Mouse (Mus musculus): ENCODE results near the gene Cspg4.

Cspg4 gene

DNA sequence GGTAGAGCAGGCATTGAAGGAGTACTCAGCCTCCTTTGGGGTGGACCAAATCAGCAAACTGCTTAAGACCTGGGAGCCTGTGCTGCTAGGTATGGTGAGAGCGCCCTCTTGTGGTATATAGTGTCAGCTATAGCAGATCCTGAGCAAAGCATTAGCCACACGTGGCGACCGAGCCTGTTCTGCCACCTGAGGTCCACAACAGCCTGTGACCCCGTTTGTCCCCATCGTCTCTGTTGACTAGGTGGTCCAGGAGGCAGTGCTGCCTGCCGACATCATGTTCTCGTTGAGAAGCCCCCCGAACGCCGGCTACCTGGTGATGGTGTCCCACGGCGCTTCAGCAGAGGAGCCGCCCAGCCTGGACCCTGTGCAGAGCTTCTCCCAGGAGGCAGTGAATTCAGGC, 25.0 kb downstream of the Cspg4 start:
- TF ChIP-seq CTCF (conservative IDR thresholded peaks at IDR 0.05; ENCODE audit: low read length) (peak; percentile 68), NANOG (IDR thresholded peaks at IDR 0.05; ENCODE audit: borderline replicate concordance, low read length) (no peak), POU5F1 (IDR thresholded peaks at IDR 0.05; ENCODE audit: borderline replicate concordance, low read length) (no peak)
- Histone ChIP-seq H3K27me3 (ENCODE audit: insufficient read depth, low read length) (peaks cover 60% of the 10 kb centered on the region), H3K36me3 (ENCODE audit: insufficient read depth, low read length) (no peaks in the 10 kb centered on the region), H3K4me1 (replicated peaks; ENCODE audit: low read depth, low read length) (peaks cover 48% of the 10 kb centered on the region), H3K4me3 (replicated peaks; ENCODE audit: low read length) (peak overlapping the region; percentile 74), H3K9me3 (ENCODE audit: low read length) (no peaks in the 10 kb centered on the region)

GRCm38 (mm10) chr9:56890522-56891250, 25.9 kb downstream of the Cspg4 start:
- TF ChIP-seq POU5F1 (IDR thresholded peaks at IDR 0.05; ENCODE audit: borderline replicate concordance, low read length) (no peak), NANOG (IDR thresholded peaks at IDR 0.05; ENCODE audit: borderline replicate concordance, low read length) (no peak), CTCF (conservative IDR thresholded peaks at IDR 0.05; ENCODE audit: low read length) (no peak; the same call in 1 of the 2 replicates)
- H3K4me3 ChIP-seq (replicated peaks; ENCODE audit: low read length), result peak overlapping the region; percentile 74; the same call in 1 of the 2 replicates
- H3K27me3 ChIP-seq (ENCODE audit: insufficient read depth, low read length), result peaks cover 61% of the 10 kb centered on the region
- H3K36me3 ChIP-seq (ENCODE audit: insufficient read depth, low read length), result no peaks in the 10 kb centered on the region
- H3K4me1 ChIP-seq (replicated peaks; ENCODE audit: low read depth, low read length), result peaks cover 44% of the 10 kb centered on the region
- H3K9me3 ChIP-seq (ENCODE audit: low read length), result no peaks in the 10 kb centered on the region

DNA sequence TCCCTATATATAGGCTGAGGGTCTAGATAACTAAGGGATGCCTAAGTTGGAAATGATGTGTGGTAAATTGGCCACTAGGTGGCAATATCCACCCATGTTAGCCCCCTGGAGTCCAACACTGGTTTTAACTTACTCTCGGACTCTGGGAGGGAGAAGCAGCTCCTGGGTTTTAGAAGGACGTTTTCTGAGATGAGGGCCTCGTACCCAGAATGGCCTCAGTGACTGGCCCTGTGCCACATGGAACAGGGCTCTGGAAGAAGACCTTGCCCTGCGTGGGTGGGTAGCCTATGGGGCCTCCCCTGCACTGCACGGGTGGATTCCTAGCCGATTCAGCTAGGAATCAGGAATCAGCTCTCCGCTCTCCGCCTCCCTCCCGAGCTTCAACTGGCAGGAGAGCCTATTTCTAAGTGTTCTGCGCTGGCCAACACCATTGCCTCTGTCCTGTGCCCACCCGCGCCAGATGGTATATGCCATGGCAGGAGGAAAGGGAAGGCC, 26.7 kb downstream of the Cspg4 start:
- Histone ChIP-seq H3K4me1 (replicated peaks; ENCODE audit: low read depth, low read length) (peaks cover 43% of the 10 kb centered on the region), H3K4me3 (replicated peaks; ENCODE audit: low read length) (peak overlapping the region; percentile 66), H3K9me3 (ENCODE audit: low read length) (no peaks in the 10 kb centered on the region), H3K27me3 (ENCODE audit: insufficient read depth, low read length) (peaks cover 67% of the 10 kb centered on the region), H3K36me3 (ENCODE audit: insufficient read depth, low read length) (no peaks in the 10 kb centered on the region)
- peak; percentile 66 for TF ChIP-seq CTCF (conservative IDR thresholded peaks at IDR 0.05; ENCODE audit: low read length)
- no peak for TF ChIP-seq POU5F1 (IDR thresholded peaks at IDR 0.05; ENCODE audit: borderline replicate concordance, low read length)

- peaks cover 72% of the 10 kb centered on the region for H3K27me3 ChIP-seq (ENCODE audit: insufficient read depth, low read length)
- TF ChIP-seq POU5F1 (IDR thresholded peaks at IDR 0.05; ENCODE audit: borderline replicate concordance, low read length) (no peak), CTCF (conservative IDR thresholded peaks at IDR 0.05; ENCODE audit: low read length) (no peak), NANOG (IDR thresholded peaks at IDR 0.05; ENCODE audit: borderline replicate concordance, low read length) (no peak)
- H3K9me3 ChIP-seq (ENCODE audit: low read length), result no peaks in the 10 kb centered on the region
- peak overlapping the region; percentile 66 for H3K4me3 ChIP-seq (replicated peaks; ENCODE audit: low read length)
- no peaks in the 10 kb centered on the region for H3K36me3 ChIP-seq (ENCODE audit: insufficient read depth, low read length)
- H3K4me1 ChIP-seq (replicated peaks; ENCODE audit: low read depth, low read length), result peaks cover 44% of the 10 kb centered on the region
Measured at GRCm38 (mm10) chr9:56892111-56892510, 27.3 kb downstream of the Cspg4 start.

GRCm38 (mm10) chr9:56893313-56893712, 28.5 kb downstream of the Cspg4 start:
- peak overlapping the region; percentile 20; the same call in 1 of the 2 replicates for H3K4me3 ChIP-seq (replicated peaks; ENCODE audit: low read length)
- H3K4me1 ChIP-seq (replicated peaks; ENCODE audit: low read depth, low read length), result peaks cover 56% of the 10 kb centered on the region
- no peaks in the 10 kb centered on the region for H3K36me3 ChIP-seq (ENCODE audit: insufficient read depth, low read length)
- TF ChIP-seq CTCF (conservative IDR thresholded peaks at IDR 0.05; ENCODE audit: low read length), result no peak
- no peaks in the 10 kb centered on the region for H3K9me3 ChIP-seq (ENCODE audit: low read length)
- H3K27me3 ChIP-seq (ENCODE audit: insufficient read depth, low read length), result peaks cover 66% of the 10 kb centered on the region

GRCm38 (mm10) chr9:56894006-56894405, 29.2 kb downstream of the Cspg4 start:
- Histone ChIP-seq H3K36me3 (ENCODE audit: insufficient read depth, low read length) (no peaks in the 10 kb centered on the region), H3K4me3 (replicated peaks; ENCODE audit: low read length) (no peak overlapping the region), H3K4me1 (replicated peaks; ENCODE audit: low read depth, low read length) (peaks cover 58% of the 10 kb centered on the region), H3K9me3 (ENCODE audit: low read length) (no peaks in the 10 kb centered on the region), H3K27me3 (ENCODE audit: insufficient read depth, low read length) (peaks cover 65% of the 10 kb centered on the region)
- no peak for TF ChIP-seq NANOG (IDR thresholded peaks at IDR 0.05; ENCODE audit: borderline replicate concordance, low read length)
- no peak for TF ChIP-seq POU5F1 (IDR thresholded peaks at IDR 0.05; ENCODE audit: borderline replicate concordance, low read length)
- no peak for TF ChIP-seq CTCF (conservative IDR thresholded peaks at IDR 0.05; ENCODE audit: low read length)

GRCm38 (mm10) chr9:56896779-56897178, 31.9 kb downstream of the Cspg4 start:
- H3K9me3 ChIP-seq (ENCODE audit: low read length), result no peaks in the 10 kb centered on the region
- peaks cover 58% of the 10 kb centered on the region for H3K27me3 ChIP-seq (ENCODE audit: insufficient read depth, low read length)
- H3K4me1 ChIP-seq (replicated peaks; ENCODE audit: low read depth, low read length), result peaks cover 75% of the 10 kb centered on the region
- TF ChIP-seq CTCF (conservative IDR thresholded peaks at IDR 0.05; ENCODE audit: low read length) (no peak), POU5F1 (IDR thresholded peaks at IDR 0.05; ENCODE audit: borderline replicate concordance, low read length) (no peak)
- H3K36me3 ChIP-seq (ENCODE audit: insufficient read depth, low read length), result no peaks in the 10 kb centered on the region
- peak overlapping the region; percentile 39 for H3K4me3 ChIP-seq (replicated peaks; ENCODE audit: low read length)

DNA sequence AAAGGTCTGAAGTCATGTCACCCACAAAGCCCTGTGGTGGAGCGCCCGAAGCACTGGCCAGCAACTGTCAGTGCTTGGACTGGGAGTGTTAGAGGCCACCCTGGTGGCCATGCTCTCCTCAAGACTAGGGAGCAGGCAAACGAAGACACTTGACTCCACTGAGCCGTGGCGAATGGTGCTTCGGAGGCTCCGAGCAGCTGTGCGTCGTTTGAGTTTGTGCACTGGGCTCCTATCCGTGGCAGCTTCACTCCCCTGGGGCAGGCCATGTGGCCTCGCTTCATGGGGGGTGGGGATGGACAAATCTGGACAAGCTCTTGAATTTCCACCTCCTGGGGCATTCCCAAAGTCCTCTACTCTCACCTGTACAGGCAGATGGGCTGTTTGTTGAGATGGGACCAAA, 34.6 kb downstream of the Cspg4 start:
- H3K27me3 ChIP-seq (ENCODE audit: insufficient read depth, low read length), result peaks cover 34% of the 10 kb centered on the region
- TF ChIP-seq CTCF (conservative IDR thresholded peaks at IDR 0.05; ENCODE audit: low read length) (no peak), POU5F1 (IDR thresholded peaks at IDR 0.05; ENCODE audit: borderline replicate concordance, low read length) (no peak), NANOG (IDR thresholded peaks at IDR 0.05; ENCODE audit: borderline replicate concordance, low read length) (no peak)
- H3K4me3 ChIP-seq (replicated peaks; ENCODE audit: low read length), result no peak overlapping the region
- no peaks in the 10 kb centered on the region for H3K36me3 ChIP-seq (ENCODE audit: insufficient read depth, low read length)
- peaks cover 50% of the 10 kb centered on the region for H3K4me1 ChIP-seq (replicated peaks; ENCODE audit: low read depth, low read length)
- H3K9me3 ChIP-seq (ENCODE audit: low read length), result no peaks in the 10 kb centered on the region

- Histone ChIP-seq H3K4me3 (replicated peaks; ENCODE audit: low read length) (no peak overlapping the region), H3K27me3 (ENCODE audit: insufficient read depth, low read length) (peaks cover 28% of the 10 kb centered on the region), H3K9me3 (ENCODE audit: low read length) (no peaks in the 10 kb centered on the region), H3K36me3 (ENCODE audit: insufficient read depth, low read length) (no peaks in the 10 kb centered on the region), H3K4me1 (replicated peaks; ENCODE audit: low read depth, low read length) (peaks cover 43% of the 10 kb centered on the region)
- TF ChIP-seq CTCF (conservative IDR thresholded peaks at IDR 0.05; ENCODE audit: low read length) (no peak), POU5F1 (IDR thresholded peaks at IDR 0.05; ENCODE audit: borderline replicate concordance, low read length) (no peak), NANOG (IDR thresholded peaks at IDR 0.05; ENCODE audit: borderline replicate concordance, low read length) (no peak)
Measured at GRCm38 (mm10) chr9:56900060-56900459, 35.2 kb downstream of the Cspg4 start.
